14 mouse cellular contexts compared by ENCODE assay signal in the genomic region with DNA sequence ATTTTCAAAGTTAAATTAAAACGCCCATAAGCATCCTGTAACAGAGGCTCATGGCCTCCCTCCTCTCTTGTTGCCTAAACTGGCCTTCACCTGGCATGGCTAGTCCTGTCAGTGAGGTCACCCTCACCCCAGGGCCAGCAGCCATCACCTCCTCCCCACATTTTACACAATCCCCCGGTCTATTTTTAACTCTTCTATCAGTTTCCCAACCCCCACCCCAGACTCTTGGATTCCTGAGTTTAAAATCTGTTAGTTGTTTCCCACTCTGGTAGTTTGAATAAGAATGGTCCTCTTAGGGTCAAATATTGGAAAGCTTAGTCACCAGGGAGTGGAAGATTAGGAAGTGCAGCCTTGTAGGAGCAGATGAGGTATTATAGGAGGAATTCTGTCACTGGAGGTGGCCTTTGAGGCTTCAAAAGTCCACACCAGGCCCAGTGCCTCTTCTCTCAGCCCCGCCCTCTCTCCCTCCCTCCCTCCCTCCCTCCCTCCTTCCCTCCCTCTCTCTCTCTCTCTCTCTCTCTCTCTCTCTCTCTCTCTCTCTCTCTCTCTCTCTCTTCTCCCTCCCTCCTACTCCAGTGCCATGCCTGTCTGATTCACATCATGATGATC. TPM values are rescaled to one million over a fixed set of nuclear protein-coding genes. Genes with fewer than 3 reads are reported as not detected.
DNase-seq lines count a peak whose midpoint lies in the region; ATAC-seq lines count a peak whose summit lies in the region.
"Had no signal": no experiment of that assay in that cellular context is flagged by ENCODE, and none has a peak within 500 bp of the region (broad histone marks: within the 10 kb centered on the region; RNA-seq: fewer than 3 reads in every experiment).

No protein-coding gene starts in this region.

- no peaks in the 10 kb centered on the region for H3K27me3 ChIP-seq in heart, embryonic 16.5 days (ENCODE audit: control insufficient read depth, insufficient read depth, low read length)
- H3K27me3 ChIP-seq: intestine, embryonic 15.5 days; megakaryocyte, embryonic 14.5 days had no signal

- H3K9ac ChIP-seq in heart, embryonic 16.5 days (ENCODE audit: low read length): no peak overlapping the region
- H3K9ac ChIP-seq: intestine, embryonic 15.5 days; liver, embryonic 14.5 days had no signal

- H3K27ac ChIP-seq in heart, embryonic 16.5 days (ENCODE audit: low read length): peak overlapping the region; percentile 97
- H3K27ac ChIP-seq: intestine, embryonic 15.5 days; left cerebral cortex, adult 2 months; liver, embryonic 14.5 days had no signal

- H3K36me3 ChIP-seq in heart, embryonic 16.5 days (ENCODE audit: control insufficient read depth, insufficient read depth): peaks cover 12% of the 10 kb centered on the region

- H3K4me3 ChIP-seq in heart, embryonic 16.5 days (ENCODE audit: low read length): no peak overlapping the region
- H3K4me3 ChIP-seq: intestine, embryonic 15.5 days; left cerebral cortex, adult 2 months; megakaryocyte, embryonic 14.5 days had no signal

- H3K9me3 ChIP-seq in heart, embryonic 16.5 days (replicated peaks; ENCODE audit: control insufficient read depth, low read length): no peaks in the 10 kb centered on the region
- H3K9me3 ChIP-seq: intestine, embryonic 15.5 days; megakaryocyte, embryonic 14.5 days had no signal

- peak overlapping the region; percentile 10; the same call in 1 of the 2 replicates for H3K4me2 ChIP-seq in heart, embryonic 16.5 days (ENCODE audit: low read depth, low read length)
- H3K4me2 ChIP-seq: intestine, embryonic 15.5 days had no signal

- H3K4me1 ChIP-seq in heart, embryonic 16.5 days (ENCODE audit: control insufficient read depth, insufficient read depth, low read length): peaks cover 66% of the 10 kb centered on the region

- ATAC-seq in heart, embryonic 16.5 days (replicated peaks; ENCODE audit: extremely low read depth, insufficient read depth, low FRiP score): 0 out of 2 replicates have a peak, but pooled peaks have one; percentile 29
- ATAC-seq: intestine, embryonic 15.5 days had no signal

- peak; percentile 68 for DNase-seq in adrenal gland, postnatal 14 days
- DNase-seq in adrenal gland, adult 8-10 months: no peak
- peak; percentile 66 for DNase-seq in 3T3-L1 (ENCODE audit: low read depth, low spot score)
- peak; percentile 63 for DNase-seq in ZHBTc4 (ENCODE audit: low read depth, low spot score)
- DNase-seq in embryo, embryonic 9.5 days (ENCODE audit: extremely low spot score): no peak
- DNase-seq in layer of hippocampus, adult 18-20 months (ENCODE audit: low spot score in 2 of 2): no peak
- no peak for DNase-seq in right cerebral cortex, adult 18-20 months
- DNase-seq: cerebellum, postnatal 14 days; kidney, postnatal 25 days had no signal

- WGBS in heart, embryonic 16.5 days: 43% methylated on average over 3 of the region's 3 CpGs

RNA-seq across cellular contexts. Expression of a gene that starts 13.4 kb away (rescaled TPM):
- 123 and 126 TPM in 2 replicates for total RNA-seq in adrenal gland, postnatal 14 days (2021)
- 10 to 100 TPM; 16.3 to 73.4 (median 57.0) TPM for total RNA-seq in adrenal gland, adult 8-10 months (2022)
- polyA plus RNA-seq in heart, embryonic 16.5 days (2015; fragmentation: Nextera tagmentation; extraction: Ambion mirVana): 37.4 and 46.7 TPM in 2 replicates
- total RNA-seq in layer of hippocampus, adult 18-20 months (2021): 1 to 10 TPM; 6.1 to 8.0 TPM

RNA-seq across cellular contexts. Expression of a gene that starts 55.7 kb away (rescaled TPM):
- total RNA-seq in adrenal gland, postnatal 14 days (2021): 39.5 and 42.3 TPM in 2 replicates
- 10 to 100 TPM; 27.4 to 40.4 (median 32.5) TPM for total RNA-seq in adrenal gland, adult 8-10 months (2022)
- 81.5 and 90.4 TPM in 2 replicates for polyA plus RNA-seq in heart, embryonic 16.5 days (2015; fragmentation: Nextera tagmentation; extraction: Ambion mirVana)
- 10 to 100 TPM; 39.5 to 40.5 TPM for total RNA-seq in layer of hippocampus, adult 18-20 months (2021)

Comparison
In these comparisons a context has a peak if more than half of its experiments do, and no peak if none do; other contexts are left out.
1. DNase-seq: peak in adrenal gland, postnatal 14 days (single experiment), 3T3-L1 (single experiment) and ZHBTc4 (single experiment); none in adrenal gland, adult 8-10 months (single experiment), embryo, embryonic 9.5 days (single experiment), layer of hippocampus, adult 18-20 months (0 of 2) and right cerebral cortex, adult 18-20 months (single experiment).